Mouse (Mus musculus) cerebellum, adult 2 months (tissue): ENCODE data around the gene Rps2.

ENCODE experiments used
- CTCF ChIP-seq: fragments of 200-500 bp; IDR thresholded peaks from 2 replicates; pipeline ENCODE4 v1.5.1; 2011; ENCODE audit warnings: low read depth, mild to moderate bottlenecking, control low read depth, low read length, moderate library complexity, borderline replicate concordance; ENCODE audit not compliant: insufficient read depth
- POLR2A ChIP-seq: fragments of 200-500 bp; IDR thresholded peaks from 2 replicates; pipeline ENCODE4 v1.6.1; 2011; ENCODE audit warnings: low read length, control low read depth, borderline replicate concordance; ENCODE audit not compliant: insufficient read depth

DNA sequence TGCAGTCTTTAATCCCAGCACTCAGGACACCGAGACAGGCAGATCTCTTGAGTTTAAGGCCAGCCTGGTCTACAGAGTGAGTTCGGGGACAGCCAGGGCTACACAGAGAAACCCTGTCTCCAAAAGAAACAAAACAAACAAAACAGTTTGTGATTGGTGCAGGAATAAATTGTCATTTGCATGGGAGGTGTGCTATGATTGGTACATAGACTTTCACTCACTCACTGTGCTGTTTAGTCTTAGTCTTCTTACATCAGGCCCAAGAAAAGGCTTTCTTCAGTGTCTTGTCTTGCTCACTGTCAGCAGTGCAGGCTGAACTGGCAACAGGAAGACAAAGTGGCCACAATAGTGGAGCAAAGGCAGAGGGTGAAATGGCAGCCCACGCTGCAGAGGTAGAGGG is 26.5 kb downstream of the Rps2 start:
- TF ChIP-seq CTCF, result no peak
- no peak for TF ChIP-seq POLR2A
